Mouse (Mus musculus) liver, embryonic 16.5 days (tissue): ENCODE results near the gene Vars2. TPM values are rescaled to one million over a fixed set of nuclear protein-coding genes. Genes with fewer than 3 reads are reported as not detected.

ENCODE experiments used
- ATAC-seq: fragments of 200-750 bp; cut with Nextera tagmentation; 2 replicates; pipeline ENCODE4 v1.8.0; 2017; ENCODE audit warnings: low read depth, mild to moderate bottlenecking, moderate number of reproducible peaks, moderate library complexity
- H3K27ac ChIP-seq: fragments of 300-500 bp; sonication (generic); 2 replicates; pipeline ENCODE4 v1.5.1; 2014; ENCODE audit warnings: mild to moderate bottlenecking, low read length
- H3K27me3 ChIP-seq: fragments of 300-500 bp; sonication (generic); 2 replicates; pipeline ENCODE4 v1.6.1; 2014; ENCODE audit warnings: low read depth, low read length, mixed read lengths; ENCODE audit not compliant: control insufficient read depth, insufficient read depth
- H3K36me3 ChIP-seq: fragments of 300-500 bp; sonication (generic); 2 replicates; pipeline ENCODE4 v1.6.1; 2014; ENCODE audit warnings: mild to moderate bottlenecking; ENCODE audit not compliant: control insufficient read depth, insufficient read depth
- H3K4me1 ChIP-seq: fragments of 300-500 bp; sonication (generic); 2 replicates; pipeline ENCODE4 v1.6.1; 2014; ENCODE audit warnings: low read depth, low read length, mixed read lengths; ENCODE audit not compliant: control insufficient read depth
- H3K4me2 ChIP-seq: fragments of 300-500 bp; sonication (generic); 2 replicates; pipeline ENCODE4 v1.6.1; 2014; ENCODE audit warnings: low read depth, low read length, mixed read lengths
- H3K4me3 ChIP-seq: fragments of 300-500 bp; sonication (generic); 2 replicates; pipeline ENCODE4 v1.5.1; 2014; ENCODE audit warnings: low read depth, mild to moderate bottlenecking, low read length
- H3K9ac ChIP-seq: fragments of 300-500 bp; sonication (generic); 2 replicates; pipeline ENCODE4 v1.6.1; 2014; ENCODE audit warnings: low read depth, low read length
- H3K9me3 ChIP-seq: fragments of 300-500 bp; sonication (generic); replicated peaks from 2 replicates; pipeline ENCODE4 v1.6.1; 2016; ENCODE audit warnings: low read length; ENCODE audit not compliant: control insufficient read depth
- WGBS: fragments of 180-500 bp; shearing (Covaris S2); extraction: QIAGEN DNeasy Blood & Tissue Kit; methylation state at CpG from one replicate; pipeline ENCODE4 v1.1.7; 2014; ENCODE audit not compliant: insufficient replicate concordance; 5-methylcytosine and 5-hydroxymethylcytosine counted together
- polyA plus RNA-seq: library from polyadenylated mRNA; unstranded; fragments of >200 nt; fragmentation: Nextera tagmentation; extraction: Ambion mirVana; gene quantifications from 2 replicates; pipeline ENCODE4 v1.2.1, GENCODE M21; 2015

Vars2 gene
- polyA plus RNA-seq, 1 experiment from 2014 or later, result 6.5 TPM

DNA sequence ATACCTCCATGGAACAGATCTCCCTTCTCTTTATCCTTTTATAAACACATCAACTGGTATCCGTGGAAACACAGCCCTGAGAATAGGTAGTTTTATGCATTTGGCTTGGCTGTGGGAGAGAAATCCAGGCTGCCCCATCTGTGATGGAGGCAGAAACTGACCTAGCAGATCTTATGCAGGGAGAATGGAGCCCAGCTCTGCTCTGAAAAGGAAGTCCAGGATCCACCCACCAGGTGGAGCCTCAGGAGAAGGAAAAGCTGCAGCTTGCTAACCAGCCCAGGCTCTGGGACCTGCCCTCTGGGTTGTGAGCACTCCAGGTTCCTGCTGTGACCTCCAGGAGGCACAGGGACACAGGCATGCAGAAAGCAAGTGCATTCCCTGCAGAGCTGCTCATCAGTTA, 33.4 kb downstream of the Vars2 start:
- no peak for ATAC-seq
- no peak overlapping the region for H3K9ac ChIP-seq
- H3K27me3 ChIP-seq, result no peaks in the 10 kb centered on the region; the same call in 1 of the 2 replicates
- 11% methylated on average over 1 of the region's 1 CpGs for WGBS
- no peak overlapping the region for H3K27ac ChIP-seq
- H3K4me1 ChIP-seq, result no peaks in the 10 kb centered on the region
- no peaks in the 10 kb centered on the region for H3K36me3 ChIP-seq
- H3K4me2 ChIP-seq, result no peak overlapping the region
- H3K4me3 ChIP-seq, result no peak overlapping the region
- H3K9me3 ChIP-seq, result no peaks in the 10 kb centered on the region

GRCm38 (mm10) chr17:35626537-35626936, 40.9 kb downstream of the Vars2 start, which contains the start of gene Gm9573:
Gene Gm9573, minus strand, starts transcription at chr17:35626637.
- no peak for ATAC-seq
- WGBS, result 68% methylated on average over 7 of the region's 7 CpGs
- no peak within 1 kb of the TSS for H3K4me2 ChIP-seq

GRCm38 (mm10) chr17:35617127-35617526, 50.3 kb downstream of the Vars2 start:
- Histone ChIP-seq H3K4me2 (no peak overlapping the region), H3K4me1 (no peaks in the 10 kb centered on the region), H3K9ac (no peak overlapping the region), H3K36me3 (no peaks in the 10 kb centered on the region), H3K27ac (no peak overlapping the region), H3K27me3 (no peaks in the 10 kb centered on the region), H3K4me3 (no peak overlapping the region), H3K9me3 (no peaks in the 10 kb centered on the region)
- ATAC-seq, result no peak
- WGBS, result 56% methylated on average over 4 of the region's 4 CpGs

More at GRCm38 (mm10) chr17:35626537-35626936, 40.9 kb downstream of the Vars2 start, which contains the start of gene Gm9573:
- Histone ChIP-seq H3K9me3 (no peaks in the 10 kb centered on the region), H3K27ac (no peak within 1 kb of the TSS), H3K36me3 (no peaks in the 10 kb centered on the region), H3K27me3 (no peaks in the 10 kb centered on the region), H3K4me1 (no peaks in the 10 kb centered on the region), H3K9ac (no peak within 1 kb of the TSS), H3K4me3 (no peak within 1 kb of the TSS)

Other genes with a start within 250 kb of the Vars2 start
- gene H2-Q6, start 242.7 kb downstream of the Vars2 start, polyA plus RNA-seq, result 8.7 and 9.7 TPM in 2 replicates
- gene H2-Q7, start 228.4 kb downstream of the Vars2 start, polyA plus RNA-seq, result 16.0 and 16.6 TPM in 2 replicates
- 377 and 430 TPM in 2 replicates for gene H2-Q10, start 197.5 kb downstream of the Vars2 start, polyA plus RNA-seq
- gene Pou5f1, start 161.6 kb downstream of the Vars2 start, polyA plus RNA-seq, result not detected in 2 replicates
- gene Tcf19, start 150.8 kb downstream of the Vars2 start, polyA plus RNA-seq, result 39.5 and 40.2 TPM in 2 replicates
- 7.5 and 8.2 TPM in 2 replicates for gene Cchcr1, start 150.5 kb downstream of the Vars2 start, polyA plus RNA-seq
- gene Psors1c2, start 134.4 kb downstream of the Vars2 start, polyA plus RNA-seq, result 0.17 and 0.19 TPM in 2 replicates
- gene Cdsn, start 115.5 kb downstream of the Vars2 start, polyA plus RNA-seq, result 0.02 TPM in 1 of 2 replicates, not detected in the other
- not detected in 2 replicates for gene 2300002M23Rik, start 100.1 kb downstream of the Vars2 start, polyA plus RNA-seq
- not detected in 2 replicates for gene Sfta2, start 66.0 kb downstream of the Vars2 start, polyA plus RNA-seq
- gene Gm9573, start 41.0 kb downstream of the Vars2 start, polyA plus RNA-seq, result not detected in 2 replicates
- gene Mucl3, start 23.9 kb downstream of the Vars2 start, polyA plus RNA-seq, result not detected in 2 replicates
- gene Gtf2h4, start 6.1 kb upstream of the Vars2 start, polyA plus RNA-seq, result 21.4 and 21.6 TPM in 2 replicates
- gene Ddr1, start 37.0 kb upstream of the Vars2 start, polyA plus RNA-seq, result 2.9 and 4.1 TPM in 2 replicates
- gene Ier3, start 154.1 kb upstream of the Vars2 start, polyA plus RNA-seq, result 15.8 and 19.4 TPM in 2 replicates
- 32.7 and 33.6 TPM in 2 replicates for gene Flot1, start 155.6 kb upstream of the Vars2 start, polyA plus RNA-seq
- gene Tubb5, start 170.7 kb upstream of the Vars2 start, polyA plus RNA-seq, result 328 and 345 TPM in 2 replicates
- 10.0 and 10.3 TPM in 2 replicates for gene Mdc1, start 173.9 kb upstream of the Vars2 start, polyA plus RNA-seq
- gene Nrm, start 193.7 kb upstream of the Vars2 start, polyA plus RNA-seq, result 20.7 and 21.1 TPM in 2 replicates
- 10.5 and 14.2 TPM in 2 replicates for gene Ppp1r18, start 198.0 kb upstream of the Vars2 start, polyA plus RNA-seq
- 29.1 and 29.8 TPM in 2 replicates for gene Dhx16, start 212.2 kb upstream of the Vars2 start, polyA plus RNA-seq
- 7.9 and 8.0 TPM in 2 replicates for gene 2310061I04Rik, start 229.8 kb upstream of the Vars2 start, polyA plus RNA-seq
- 7.4 and 7.7 TPM in 2 replicates for gene Atat1, start 242.5 kb upstream of the Vars2 start, polyA plus RNA-seq
- gene Mrps18b, start 248.8 kb upstream of the Vars2 start, polyA plus RNA-seq, result 56.3 and 60.9 TPM in 2 replicates
- gene Ppp1r10, start 248.8 kb upstream of the Vars2 start, polyA plus RNA-seq, result 22.2 and 24.7 TPM in 2 replicates